Mouse (Mus musculus) CH12.LX (cell line): ENCODE measurements at regions not wholly inside any gene's neighbourhood (a gene's known extent, or its start where the extent isn't known, plus 50 kb on each side); places are given as distances from the start of the nearest gene placed in this dataset.

ENCODE experiments used
- CHD2 ChIP-seq: IDR thresholded peaks from 2 replicates; pipeline ENCODE4 v1.6.1; 2011; ENCODE audit warnings: low read length, improper control_type of control experiment
- CTCF ChIP-seq, 2 experiments: IDR thresholded peaks in 1 of 2; conservative IDR thresholded peaks in 1 of 2; 2 replicates each; pipeline ENCODE4 v1.5.1; 2011 to 2012; ENCODE audit warnings: low read depth in 2 of 2, low read length in 2 of 2, improper control_type of control experiment in 1 of 2, inconsistent platforms in 1 of 2, mild to moderate bottlenecking in 1 of 2, moderate library complexity in 1 of 2
- E2F4 ChIP-seq: IDR thresholded peaks from 2 replicates; pipeline ENCODE4 v1.6.1; 2011; ENCODE audit warnings: low read depth, low read length, improper control_type of control experiment; ENCODE audit not compliant: insufficient replicate concordance
- POLR2A ChIP-seq: IDR thresholded peaks from 2 replicates; pipeline ENCODE4 v1.6.1; 2011; ENCODE audit warnings: low read depth, mild to moderate bottlenecking, improper control_type of control experiment, low read length
- ZKSCAN1 ChIP-seq: IDR thresholded peaks from 2 replicates; pipeline ENCODE4 v1.6.1; 2012; ENCODE audit warnings: low read depth, inconsistent platforms, low read length, improper control_type of control experiment, borderline replicate concordance

GRCm38 (mm10) chr14:12877337-12877662 is 54.4 kb upstream of the Cadps start:
- TF ChIP-seq CTCF (conservative IDR thresholded peaks at IDR 0.05 in 1 of 2, IDR thresholded peaks at IDR 0.05 in 1 of 2; ENCODE audit: low read depth in 2 of 2, low read length in 2 of 2): no peak
- TF ChIP-seq CHD2: no peak
- no peak for TF ChIP-seq POLR2A
- no peak for TF ChIP-seq ZKSCAN1
- no peak for TF ChIP-seq E2F4
